Mouse (Mus musculus) adrenal gland, adult 18-20 months (tissue): ENCODE data around the gene Sdc1. TPM values are rescaled to one million over a fixed set of nuclear protein-coding genes. Genes with fewer than 3 reads are reported as not detected.

Experiments
- DNase-seq, 2 experiments: peaks; one replicate each; pipeline ENCODE4 v3.0.0; 2021 to 2022; ENCODE audit warnings: low spot score in 2 of 2
- total RNA-seq, 2 experiments: library from RNA; stranded (reverse); gene quantifications; 1 replicate in 1 of 2; 2 replicates in 1 of 2; pipeline ENCODE4 v1.2.3; 2021

Gene Sdc1
- total RNA-seq, 2 experiments from 2014 or later: 7.6 to 15.9 TPM

GRCm38 (mm10) chr12:8818233-8818672 lies 47.1 kb downstream of the Sdc1 start:
- DNase-seq: no peak

DNA sequence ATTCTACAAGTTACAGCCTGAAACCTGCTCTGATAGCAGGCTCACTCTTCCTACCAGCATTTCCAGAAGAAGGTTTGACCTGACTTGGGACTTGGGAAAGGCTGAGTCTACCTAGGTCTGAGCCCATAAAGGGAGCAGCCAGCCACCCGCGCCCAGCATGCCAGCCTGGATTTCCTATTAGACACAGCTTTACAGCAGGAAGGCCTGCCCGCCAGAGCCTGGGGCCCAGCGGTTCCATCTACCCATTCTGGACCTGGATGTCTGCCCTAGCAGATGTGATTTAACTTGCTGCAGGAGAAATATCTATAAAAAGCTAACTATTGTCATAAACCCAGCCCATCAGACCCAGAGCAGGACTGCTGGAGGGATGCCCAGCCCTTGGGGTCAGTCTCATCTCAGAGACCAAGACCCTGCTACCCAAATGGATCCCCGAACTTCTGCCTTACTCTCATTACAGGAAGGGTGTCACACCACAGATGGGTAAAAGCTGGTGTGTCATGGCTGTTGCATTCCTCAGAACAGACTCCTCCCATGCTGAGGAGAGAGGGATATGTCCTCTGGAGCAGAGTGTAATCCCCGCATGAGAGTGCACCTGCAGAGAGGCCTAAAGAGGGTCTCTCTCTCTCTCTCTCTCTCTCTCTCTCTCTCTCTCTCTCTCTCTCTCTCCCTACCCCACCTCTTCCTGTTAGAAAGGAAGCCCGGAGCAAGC lies 54.0 kb downstream of the Sdc1 start:
- DNase-seq: no peak

DNA sequence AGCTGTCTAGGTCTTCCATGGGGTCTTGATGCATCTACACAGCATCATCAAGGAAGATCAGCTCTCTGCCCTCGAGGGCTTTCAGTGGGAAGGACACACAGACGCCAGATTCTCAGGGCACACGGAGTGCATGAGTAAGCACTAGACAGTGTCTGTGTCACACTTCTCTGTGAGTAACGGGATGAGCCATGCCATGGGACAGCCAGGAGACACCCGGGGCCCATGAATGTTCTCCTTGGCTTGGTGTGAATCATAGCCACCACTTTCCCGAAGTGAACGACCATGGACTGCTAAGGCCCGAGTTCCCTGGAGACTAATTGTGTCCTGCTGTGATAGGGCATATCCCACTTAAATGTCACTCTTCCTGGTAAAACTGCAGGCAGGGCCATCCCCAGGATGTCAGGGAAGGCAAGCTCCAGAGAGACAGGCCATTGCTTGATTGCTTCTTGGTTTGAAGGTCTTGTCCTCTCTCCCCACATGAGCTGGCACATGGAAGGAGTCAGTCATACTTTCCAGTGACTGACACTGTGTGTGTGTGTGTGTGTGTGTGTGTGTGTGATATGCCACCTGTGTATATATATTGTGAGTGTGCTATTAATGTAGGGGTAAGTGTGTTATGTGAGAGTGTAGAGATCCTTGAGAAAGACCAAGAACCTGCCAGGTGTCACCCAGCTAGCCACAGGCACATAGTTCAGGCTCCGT lies 56.0 kb downstream of the Sdc1 start:
- DNase-seq: no peak

DNA sequence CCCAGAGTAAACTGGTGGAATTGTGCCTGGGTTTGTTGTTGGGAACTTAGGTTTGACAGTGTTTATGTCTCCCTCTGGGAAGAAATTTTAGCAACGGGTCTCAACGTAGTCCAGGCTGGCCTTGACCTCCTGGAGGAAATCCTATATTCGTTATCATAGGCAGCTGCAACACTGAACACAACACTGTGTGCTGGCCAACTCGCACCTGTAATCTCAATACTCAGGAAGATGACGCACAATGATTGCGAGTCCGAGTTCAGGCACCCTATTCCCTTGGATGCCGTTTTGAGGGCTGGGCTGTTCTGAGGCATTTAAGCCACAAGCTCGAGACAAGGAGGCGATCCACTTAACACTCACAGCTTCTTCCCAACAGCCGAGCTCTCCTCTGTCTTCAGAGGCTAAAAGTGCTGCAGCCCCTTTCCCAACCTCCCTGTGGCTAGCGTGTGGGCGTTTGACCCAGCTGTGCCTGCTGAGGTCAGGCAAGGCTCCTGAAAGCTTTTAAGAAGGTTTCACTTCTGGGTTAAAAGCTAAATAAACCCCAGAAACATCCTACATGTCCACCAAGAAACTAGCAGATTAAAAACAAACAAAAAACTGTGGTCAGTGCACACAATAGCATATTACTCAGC lies 58.0 kb downstream of the Sdc1 start:
- DNase-seq: no peak

- DNase-seq: no peak
Measured at GRCm38 (mm10) chr12:8829661-8830040, 58.5 kb downstream of the Sdc1 start.

- no peak for DNase-seq
Measured at GRCm38 (mm10) chr12:8830967-8831635, 60.0 kb downstream of the Sdc1 start.

GRCm38 (mm10) chr12:8831710-8832109 lies 60.6 kb downstream of the Sdc1 start:
- DNase-seq: no peak

DNA sequence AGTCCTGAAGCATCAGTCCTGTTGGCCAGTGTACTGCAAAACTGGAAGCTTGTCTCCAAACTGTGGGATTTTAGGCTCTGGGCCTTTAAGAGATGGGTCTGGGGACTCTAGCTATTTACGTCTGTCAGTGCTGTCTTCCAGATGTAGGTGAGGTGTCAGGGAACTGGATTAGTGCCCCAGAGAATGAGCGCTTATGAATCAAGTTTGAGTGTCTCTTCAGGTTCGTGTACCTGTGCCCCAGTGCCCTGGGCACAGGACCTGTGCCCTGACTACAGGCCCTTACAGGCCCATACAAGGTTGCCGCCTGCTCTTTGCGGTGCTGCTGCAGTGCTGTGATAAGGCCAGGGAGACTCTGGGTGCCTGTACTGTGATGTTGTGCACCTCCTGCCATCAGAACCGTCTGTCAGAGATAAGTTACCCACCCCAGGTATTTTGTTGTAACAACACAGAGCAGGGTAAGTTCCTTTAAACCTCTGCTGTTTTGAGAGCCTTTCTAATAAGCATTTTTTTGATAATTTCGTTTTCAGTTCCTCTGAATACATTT lies 69.7 kb downstream of the Sdc1 start:
- no peak for DNase-seq

DNA sequence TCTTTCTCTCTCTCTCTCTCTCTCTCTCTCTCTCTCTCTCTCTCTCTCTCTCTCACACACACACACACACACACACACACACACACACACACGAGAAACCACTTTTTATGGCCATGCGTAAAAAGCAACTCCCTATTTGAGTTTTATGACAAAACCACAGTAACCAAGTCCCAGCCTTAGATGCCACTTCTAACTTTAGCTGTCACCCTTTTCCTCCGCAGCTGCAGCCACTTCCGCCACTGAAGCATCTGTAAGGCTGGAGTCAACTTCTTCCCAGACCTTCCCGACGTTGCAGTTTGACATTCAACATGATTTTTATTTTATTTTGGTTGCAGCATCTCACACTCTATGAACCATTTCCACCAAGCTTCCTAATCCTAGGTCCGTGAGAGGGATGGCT lies 71.6 kb downstream of the Sdc1 start:
- DNase-seq: no peak

Other genes with a start within 250 kb of the Sdc1 start
- not detected for gene Slc7a15, start 172.3 kb upstream of the Sdc1 start, total RNA-seq
- gene Pum2, start 97.2 kb upstream of the Sdc1 start, total RNA-seq: 100 to 1,000 TPM; 116 to 149 TPM
- gene Laptm4a, start 150.3 kb downstream of the Sdc1 start, total RNA-seq: 100 to 1,000 TPM; 578 to 580 TPM
- gene Matn3, start 176.6 kb downstream of the Sdc1 start, total RNA-seq: not detected
- gene Wdr35, start 202.6 kb downstream of the Sdc1 start, total RNA-seq: 10 to 100 TPM; 12.6 to 14.7 TPM